Mouse (Mus musculus): ENCODE measurements around the gene Rnf43.

The Rnf43 gene

GRCm38 (mm10) chr11:87662407-87662806 lies at the start of gene Rnf43:
Rnf43 (plus strand) TSS chr11:87662722.
- DNase-seq (ENCODE audit: low spot score) = peak; percentile 86

GRCm38 (mm10) chr11:87613972-87614371 lies 48.5 kb upstream of the Rnf43 start:
- no peak for DNase-seq (ENCODE audit: low spot score)

GRCm38 (mm10) chr11:87615551-87615950 lies 47.0 kb upstream of the Rnf43 start:
- no peak for DNase-seq (ENCODE audit: low spot score)

GRCm38 (mm10) chr11:87615952-87616351 lies 46.6 kb upstream of the Rnf43 start:
- DNase-seq (ENCODE audit: low spot score) = no peak

- DNase-seq (ENCODE audit: low spot score) = no peak
Observed at GRCm38 (mm10) chr11:87616790-87617474, 45.6 kb upstream of the Rnf43 start, which contains the start of gene Hsf5. Hsf5 (plus strand) TSS chr11:87617164.

- DNase-seq (ENCODE audit: low spot score) = no peak
Observed at GRCm38 (mm10) chr11:87617606-87618005, 44.9 kb upstream of the Rnf43 start.

- no peak for DNase-seq (ENCODE audit: low spot score)
Observed at GRCm38 (mm10) chr11:87623160-87623559, 39.4 kb upstream of the Rnf43 start.

GRCm38 (mm10) chr11:87629859-87630258 lies 32.7 kb upstream of the Rnf43 start:
- DNase-seq (ENCODE audit: low spot score) = peak; percentile 45

- DNase-seq (ENCODE audit: low spot score) = no peak
Observed at GRCm38 (mm10) chr11:87638793-87639192, 23.7 kb upstream of the Rnf43 start.

- no peak for DNase-seq (ENCODE audit: low spot score)
Observed at GRCm38 (mm10) chr11:87639206-87639605, 23.3 kb upstream of the Rnf43 start.

GRCm38 (mm10) chr11:87642865-87643264 lies 19.7 kb upstream of the Rnf43 start:
- DNase-seq (ENCODE audit: low spot score) = no peak

- DNase-seq (ENCODE audit: low spot score) = no peak
Observed at GRCm38 (mm10) chr11:87654693-87655092, 7.8 kb upstream of the Rnf43 start.

GRCm38 (mm10) chr11:87659216-87659615 lies 3.3 kb upstream of the Rnf43 start:
- DNase-seq (ENCODE audit: low spot score) = no peak

- DNase-seq (ENCODE audit: low spot score) = no peak
Observed at GRCm38 (mm10) chr11:87662822-87663221, 300 bp downstream of the Rnf43 start.

GRCm38 (mm10) chr11:87663948-87664347 lies 1.4 kb downstream of the Rnf43 start:
- no peak for DNase-seq (ENCODE audit: low spot score)

GRCm38 (mm10) chr11:87664521-87664920 lies 2.0 kb downstream of the Rnf43 start:
- DNase-seq (ENCODE audit: low spot score) = peak; percentile 21

GRCm38 (mm10) chr11:87665224-87665623 lies 2.7 kb downstream of the Rnf43 start:
- no peak for DNase-seq (ENCODE audit: low spot score)

- DNase-seq (ENCODE audit: low spot score) = no peak
Observed at GRCm38 (mm10) chr11:87665658-87666057, 3.1 kb downstream of the Rnf43 start.

GRCm38 (mm10) chr11:87666256-87667035 lies 3.9 kb downstream of the Rnf43 start:
- no peak for DNase-seq (ENCODE audit: low spot score)

- no peak for DNase-seq (ENCODE audit: low spot score)
Observed at GRCm38 (mm10) chr11:87667107-87668090, 4.9 kb downstream of the Rnf43 start.

GRCm38 (mm10) chr11:87673282-87673681 lies 10.8 kb downstream of the Rnf43 start:
- DNase-seq (ENCODE audit: low spot score) = no peak

- no peak for DNase-seq (ENCODE audit: low spot score)
Observed at GRCm38 (mm10) chr11:87675606-87676005, 13.1 kb downstream of the Rnf43 start.

All from layer of hippocampus, adult 11-12 months (tissue).